Mouse (Mus musculus) kidney, adult 9 months (tissue): Measurements from ENCODE around the gene Nfix.
A peak's percentile ranks its signal among the peaks of the same experiment; 100 is the strongest.

Experiments used
- DNase-seq: peaks from one replicate; pipeline ENCODE4 v3.0.0; 2022

Nfix gene

GRCm38 (mm10) chr8:84709931-84710330 is 90.2 kb downstream of the Nfix start:
- no peak for DNase-seq

DNA sequence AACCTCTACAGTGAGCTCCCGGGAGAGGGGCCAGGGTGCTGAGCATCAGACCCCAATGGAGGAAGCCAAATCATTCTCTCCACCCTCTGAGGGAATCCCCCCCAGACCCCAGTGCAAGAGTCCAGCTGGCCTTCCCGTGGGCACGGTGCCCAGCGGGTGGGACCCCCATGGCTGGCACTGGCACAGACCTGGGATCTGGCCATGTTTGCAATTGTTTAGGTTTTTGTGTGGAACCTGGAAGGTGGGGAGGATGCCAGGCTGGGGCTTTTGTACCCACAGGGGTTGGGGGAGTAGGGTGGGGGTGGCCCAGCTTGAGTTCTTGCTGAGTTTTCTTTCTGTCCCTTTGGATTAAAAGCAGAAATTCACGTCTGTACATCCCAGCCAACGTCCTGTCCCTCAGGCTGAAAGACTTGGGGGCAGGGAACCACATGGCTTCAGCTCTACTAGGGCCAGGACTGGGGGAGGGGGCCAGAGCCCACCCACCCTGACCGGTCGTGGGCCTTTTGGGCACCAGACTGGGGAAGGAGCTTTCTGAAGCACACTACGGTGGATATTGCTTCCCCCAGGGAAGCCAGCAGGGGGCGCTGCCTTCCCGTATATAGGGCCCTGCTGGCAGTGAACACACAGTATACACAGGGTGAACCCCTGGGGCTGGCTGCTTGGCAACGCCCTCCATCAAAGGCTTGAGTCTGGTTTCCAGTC is 91.2 kb downstream of the Nfix start:
- DNase-seq: peak; percentile 88

- DNase-seq: no peak
Observed at GRCm38 (mm10) chr8:84708071-84708541, 92.0 kb downstream of the Nfix start.

DNA sequence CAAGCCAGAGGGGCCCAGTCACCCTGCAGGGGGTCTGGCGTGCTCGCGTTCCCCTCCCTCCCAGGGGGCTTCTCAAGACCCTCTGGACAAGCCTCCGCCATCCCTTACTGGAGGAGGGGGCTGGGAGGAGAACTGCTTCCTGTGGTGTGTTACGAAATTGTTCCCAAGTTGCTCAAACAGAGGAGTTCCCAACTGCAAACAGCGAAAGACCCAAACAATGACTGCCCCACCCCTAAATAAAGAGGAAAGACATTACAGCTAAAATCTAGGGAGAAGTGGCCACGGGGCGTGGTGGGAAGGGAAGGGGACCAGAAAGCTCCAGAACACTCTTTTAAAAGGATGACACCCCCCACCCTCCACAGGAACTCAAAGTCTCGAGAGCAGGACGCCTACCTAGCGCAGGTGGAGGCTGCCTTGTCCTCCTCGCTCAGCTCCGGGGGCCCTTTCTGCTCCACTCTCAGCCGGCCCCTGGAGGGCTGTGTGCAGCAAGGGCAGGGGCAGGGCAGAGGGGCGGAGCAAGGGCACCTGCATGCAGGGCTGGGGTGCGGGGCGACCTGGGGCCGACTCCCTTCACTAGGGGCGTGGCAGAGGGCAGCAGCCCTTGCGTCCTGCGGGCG is 92.8 kb downstream of the Nfix start:
- DNase-seq: no peak

DNA sequence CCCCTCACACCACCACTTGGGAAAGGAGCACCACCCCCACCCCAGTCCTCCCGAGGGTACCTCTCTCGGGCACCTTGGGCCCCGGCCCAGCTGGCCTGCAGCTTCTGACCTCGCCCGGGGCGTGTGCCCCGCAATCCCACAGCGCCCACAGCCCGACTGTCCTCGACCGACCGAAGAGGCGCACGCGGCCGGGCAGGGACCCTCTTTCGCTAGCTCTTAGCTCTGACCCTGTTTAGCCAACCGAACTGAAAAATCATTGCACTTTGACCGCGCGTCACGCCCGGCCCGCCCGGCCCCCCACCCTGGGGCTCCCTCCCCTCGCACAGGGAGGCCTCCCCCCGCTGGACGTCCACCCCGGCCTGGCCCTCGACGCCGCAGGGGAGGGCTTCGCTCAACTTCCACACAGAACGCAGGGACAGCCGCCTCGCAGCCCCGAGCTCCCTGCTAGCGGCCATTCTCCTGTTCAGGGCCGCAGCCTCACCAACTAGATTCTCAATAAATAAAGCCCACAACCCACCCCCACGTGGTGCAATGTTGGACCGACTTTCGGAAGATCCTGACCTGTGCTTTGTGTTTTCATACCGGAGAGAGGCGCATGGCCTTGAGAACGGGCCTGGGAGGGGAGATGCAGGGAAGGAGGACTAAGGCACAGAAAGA is 93.4 kb downstream of the Nfix start:
- no peak for DNase-seq

DNA sequence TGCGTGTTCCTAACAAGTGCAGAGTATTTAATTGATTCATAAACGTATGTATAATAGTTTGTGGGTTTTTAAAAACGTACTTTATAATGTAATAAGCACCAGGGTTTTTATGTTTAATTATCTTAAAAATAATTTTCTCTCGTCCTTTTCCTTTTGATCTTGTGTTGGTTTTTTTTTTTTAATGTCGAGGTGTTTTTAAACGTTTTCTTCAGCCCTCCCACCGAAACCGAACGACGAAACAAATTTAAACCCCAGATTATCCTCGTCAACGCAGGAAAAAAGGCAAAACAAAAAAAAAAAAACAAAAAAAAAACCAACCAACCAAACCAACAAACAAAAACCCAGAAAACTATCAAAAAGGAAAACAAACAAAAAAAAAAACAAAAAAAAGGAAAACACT is 94.2 kb downstream of the Nfix start:
- DNase-seq: no peak

GRCm38 (mm10) chr8:84704867-84705831 is 95.0 kb downstream of the Nfix start:
- DNase-seq: no peak

DNA sequence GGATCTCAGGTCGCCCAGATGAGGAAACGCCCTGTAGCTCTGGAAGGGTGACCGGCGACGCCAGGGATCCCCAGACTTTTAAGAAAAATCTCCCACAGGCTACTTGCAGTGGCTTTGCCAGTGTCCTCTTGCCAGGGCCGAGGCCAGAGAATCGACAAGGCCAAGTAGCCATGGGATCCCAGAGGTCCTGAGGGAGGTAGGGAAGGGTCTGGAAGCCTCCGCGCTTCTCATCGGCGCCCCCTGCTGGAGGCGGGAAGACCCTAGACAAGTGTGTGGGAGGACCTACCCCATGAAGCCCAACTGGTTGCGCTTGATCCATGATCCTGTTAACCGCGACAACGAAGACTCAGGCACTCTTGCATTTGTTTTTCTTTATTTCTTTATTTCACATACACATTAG is 95.8 kb downstream of the Nfix start:
- DNase-seq: peak; percentile 71

GRCm38 (mm10) chr8:84703466-84704249 is 96.5 kb downstream of the Nfix start:
- DNase-seq: no peak

- DNase-seq: no peak
Observed at GRCm38 (mm10) chr8:84702963-84703465, 97.1 kb downstream of the Nfix start.

- no peak for DNase-seq
Observed at GRCm38 (mm10) chr8:84702561-84702960, 97.6 kb downstream of the Nfix start.

DNA sequence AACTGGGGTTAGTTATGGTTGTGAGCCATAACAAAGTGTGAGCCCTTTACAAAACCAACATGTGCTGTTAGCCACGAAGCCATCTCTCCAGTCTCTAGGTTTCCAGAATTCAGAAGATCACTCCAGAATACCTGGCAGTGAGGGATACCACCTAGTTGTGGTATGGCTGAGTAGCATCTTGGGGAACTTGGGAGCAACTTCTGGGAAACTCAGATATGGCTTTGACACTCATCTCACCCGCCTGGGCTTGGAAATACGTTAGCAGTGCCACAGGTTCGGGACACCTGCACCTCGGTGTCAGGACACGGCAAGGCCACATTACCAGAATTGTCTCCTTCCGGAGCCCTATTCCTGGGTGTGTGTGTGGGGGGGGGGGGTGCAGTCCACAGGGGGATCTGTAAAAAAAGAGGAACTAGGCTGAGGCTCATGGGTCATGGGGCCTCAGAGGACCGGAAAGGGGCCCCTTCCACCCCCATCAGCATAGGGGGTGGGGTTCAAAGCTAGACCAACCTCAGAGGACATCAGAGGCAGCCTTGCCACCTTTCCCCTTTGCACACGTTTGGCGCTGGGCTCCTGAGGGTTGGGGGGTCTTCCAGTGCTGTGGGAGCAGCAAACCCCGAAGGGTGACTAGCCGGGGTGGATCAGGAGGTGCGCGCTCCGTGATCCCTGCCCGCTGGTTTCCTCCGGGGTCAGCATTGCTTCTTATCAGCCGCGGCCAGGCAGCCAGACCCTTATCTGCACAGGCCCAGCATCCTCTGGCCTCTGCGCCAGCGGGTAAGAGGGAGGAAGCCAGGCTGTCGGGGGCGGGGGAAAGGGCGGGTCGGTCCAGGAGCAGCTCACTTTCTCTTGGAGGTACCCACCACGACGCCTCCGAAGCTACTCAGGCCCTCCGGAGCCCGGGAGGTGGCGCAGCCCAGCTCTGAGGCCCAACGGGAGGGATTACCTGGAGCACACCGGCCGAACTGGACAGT is 98.9 kb downstream of the Nfix start, which contains the start of gene Lyl1:
Lyl1 (plus strand) TSS at position 517 of the 971 bp plus-strand sequence.
- peak; percentile 70 for DNase-seq

GRCm38 (mm10) chr8:84700526-84700925 is 99.6 kb downstream of the Nfix start:
- DNase-seq: no peak

DNA sequence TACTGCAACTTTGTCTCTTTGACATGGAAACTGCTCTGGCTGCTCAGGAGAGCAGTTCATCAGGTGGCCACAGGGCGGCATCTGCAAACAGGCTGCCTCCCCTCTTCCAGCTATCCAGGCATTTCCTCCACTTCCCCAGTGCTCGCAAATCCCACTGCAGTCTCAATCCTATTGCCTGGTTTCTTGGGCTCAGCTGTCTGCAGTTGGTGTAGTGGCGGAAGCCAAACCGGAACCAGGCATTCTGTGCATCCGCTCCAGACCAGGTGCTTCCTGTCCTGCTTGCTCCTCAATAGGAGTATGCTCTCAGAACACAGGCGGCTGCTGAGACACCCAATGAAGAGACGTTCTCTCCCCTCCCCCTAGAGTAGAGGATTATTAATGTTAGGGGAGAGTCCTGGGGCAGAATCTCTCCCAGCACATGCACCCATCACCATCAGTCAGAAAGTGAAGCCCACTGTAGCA is 100.3 kb downstream of the Nfix start:
- peak; percentile 87 for DNase-seq

DNA sequence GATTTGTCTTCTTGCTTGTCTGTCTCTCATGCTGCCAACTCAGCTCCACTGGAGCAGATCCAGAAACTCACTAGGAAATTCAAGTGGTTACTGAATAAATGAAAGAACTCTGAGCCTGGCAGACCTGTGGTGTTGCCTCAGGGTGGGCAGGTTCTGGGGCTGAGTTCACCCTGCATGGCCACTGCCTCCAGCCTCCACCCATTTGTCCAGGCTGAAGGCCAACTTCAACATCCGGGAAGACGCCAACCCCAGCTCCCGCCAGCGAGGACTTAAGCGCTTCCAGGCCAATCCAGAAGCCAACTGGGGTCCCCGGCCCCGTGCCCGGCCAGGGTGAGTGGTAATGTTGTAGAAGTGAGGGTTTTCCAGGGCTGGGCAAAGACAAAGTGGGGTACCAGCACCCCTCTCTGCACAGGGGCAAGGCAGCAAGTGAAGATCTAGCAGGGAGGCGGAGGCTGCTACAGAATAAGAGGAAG is 101.2 kb downstream of the Nfix start:
- DNase-seq: peak; percentile 90

DNA sequence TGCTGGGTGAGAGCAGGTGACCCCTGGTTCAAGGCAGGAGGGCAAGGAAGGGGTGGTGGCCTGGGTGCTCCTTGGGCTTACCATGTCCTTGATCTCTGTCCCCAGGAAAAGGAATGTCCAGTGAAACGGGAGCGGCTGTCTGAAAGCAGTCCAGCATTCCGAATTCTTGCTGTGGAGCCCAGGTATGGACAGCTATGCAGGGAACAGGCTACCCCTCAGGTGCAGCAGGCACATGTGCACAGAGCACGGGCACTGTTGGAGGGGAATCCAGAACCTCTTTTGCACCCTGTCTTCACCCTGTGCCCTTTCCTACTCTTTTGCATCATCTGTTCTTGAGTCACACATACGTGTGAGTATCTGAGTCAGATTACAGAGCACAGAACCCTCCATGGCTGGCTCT is 101.9 kb downstream of the Nfix start:
- DNase-seq: no peak

DNA sequence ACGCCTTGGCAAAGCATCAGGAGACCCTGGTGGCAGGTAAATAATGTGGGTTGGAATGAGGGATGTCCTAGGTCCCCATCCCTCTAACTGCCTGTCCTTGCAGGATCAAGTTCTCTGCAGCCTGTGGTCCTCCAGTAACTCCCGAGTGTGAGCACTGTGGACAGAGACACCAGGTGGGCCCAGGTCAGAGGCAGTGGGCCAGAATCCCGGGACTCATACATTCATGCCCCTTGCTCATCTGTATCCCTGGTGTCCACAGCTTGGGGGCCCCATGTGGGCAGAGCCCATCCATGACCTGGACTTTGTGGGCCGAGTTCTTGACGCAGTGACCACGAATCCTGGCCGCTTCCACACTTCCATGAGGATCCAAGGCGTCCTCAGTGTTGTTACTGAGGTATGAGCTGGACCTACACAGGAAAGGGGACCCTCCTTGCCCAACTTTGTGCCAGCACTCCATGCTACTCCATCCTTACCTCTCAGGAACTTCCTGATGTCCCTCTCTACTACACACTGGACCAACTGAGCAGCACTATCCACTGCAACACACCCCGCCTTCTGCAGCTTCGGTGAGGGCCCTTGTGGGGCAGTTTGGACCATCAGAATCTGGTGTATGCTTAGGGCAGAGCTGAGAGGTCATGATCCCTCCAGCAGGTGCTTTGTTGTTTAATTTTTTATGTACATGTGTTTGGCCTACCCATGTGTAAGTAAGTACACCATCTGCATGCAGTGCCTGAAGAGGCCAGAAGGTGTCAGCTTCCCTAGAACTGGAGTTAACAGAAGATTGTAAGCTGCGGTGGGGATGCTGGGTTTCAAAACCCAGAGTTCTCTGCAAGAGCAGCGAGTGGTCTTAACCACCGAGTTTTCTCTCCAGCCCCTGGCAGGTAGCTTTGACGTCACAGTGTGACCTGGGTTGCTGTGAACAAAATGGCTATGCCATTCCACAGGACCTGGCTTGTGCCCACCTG is 102.7 kb downstream of the Nfix start:
- no peak for DNase-seq

DNA sequence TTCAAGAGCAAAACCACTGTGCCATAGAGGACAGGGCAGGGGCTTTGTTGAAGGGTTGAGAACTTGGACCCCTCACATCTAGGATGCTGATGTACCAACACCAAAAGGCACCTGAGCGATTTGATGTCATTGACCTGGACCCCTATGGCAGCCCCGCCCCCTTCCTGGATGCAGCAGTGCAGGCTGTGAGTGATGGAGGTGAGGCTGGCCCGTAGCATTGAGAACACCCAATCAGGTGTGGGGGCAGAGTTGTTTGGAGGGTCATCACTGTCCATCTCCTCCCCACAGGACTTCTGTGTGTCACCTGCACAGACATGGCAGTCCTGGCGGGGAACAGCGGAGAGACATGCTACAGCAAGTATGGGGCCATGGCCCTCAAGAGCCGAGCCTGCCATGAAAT is 105.0 kb downstream of the Nfix start:
- DNase-seq: no peak

- no peak for DNase-seq
Observed at GRCm38 (mm10) chr8:84693332-84693731, 106.8 kb downstream of the Nfix start.
